Mouse (Mus musculus): Measurements from ENCODE around the gene Gm14862. TPM values are rescaled to one million over a fixed set of nuclear protein-coding genes. Genes with fewer than 3 reads are reported as not detected.

The Gm14862 gene
- polyA plus RNA-seq, 1 experiment = not detected

GRCm38 (mm10) chrX:9240737-9241591 lies 15.7 kb downstream of the Gm14862 start:
- Histone ChIP-seq H3K4me1 (ENCODE audit: control insufficient read depth, insufficient read depth, low read length) (no peaks in the 10 kb centered on the region), H3K27ac (ENCODE audit: insufficient read depth, low read depth, low read length) (no peak overlapping the region), H3K4me3 (ENCODE audit: insufficient read depth, low read depth, low read length) (no peak overlapping the region)
- WGBS = 62% methylated on average over 5 of the region's 5 CpGs
- no peak for TF ChIP-seq CTCF (IDR thresholded peaks at IDR 0.05; ENCODE audit: insufficient read depth, low read depth, low read length)
- no peak for TF ChIP-seq POLR2A (IDR thresholded peaks at IDR 0.05; ENCODE audit: insufficient read depth, low read depth, low read length)

- 74% methylated on average over 2 of the region's 2 CpGs for WGBS
- Histone ChIP-seq H3K4me1 (ENCODE audit: control insufficient read depth, insufficient read depth, low read length) (no peaks in the 10 kb centered on the region), H3K4me3 (ENCODE audit: insufficient read depth, low read depth, low read length) (no peak overlapping the region), H3K27ac (ENCODE audit: insufficient read depth, low read depth, low read length) (no peak overlapping the region)
- TF ChIP-seq POLR2A (IDR thresholded peaks at IDR 0.05; ENCODE audit: insufficient read depth, low read depth, low read length) (no peak), CTCF (IDR thresholded peaks at IDR 0.05; ENCODE audit: insufficient read depth, low read depth, low read length) (no peak)
Observed at GRCm38 (mm10) chrX:9227105-9227504, 29.6 kb downstream of the Gm14862 start.

- Histone ChIP-seq H3K4me3 (ENCODE audit: insufficient read depth, low read depth, low read length) (no peak overlapping the region), H3K4me1 (ENCODE audit: control insufficient read depth, insufficient read depth, low read length) (no peaks in the 10 kb centered on the region), H3K27ac (ENCODE audit: insufficient read depth, low read depth, low read length) (no peak overlapping the region)
- no peak for TF ChIP-seq CTCF (IDR thresholded peaks at IDR 0.05; ENCODE audit: insufficient read depth, low read depth, low read length)
- TF ChIP-seq POLR2A (IDR thresholded peaks at IDR 0.05; ENCODE audit: insufficient read depth, low read depth, low read length) = no peak
- WGBS = 67% methylated on average over 3 of the region's 3 CpGs
Observed at GRCm38 (mm10) chrX:9222412-9223221, 34.1 kb downstream of the Gm14862 start.

GRCm38 (mm10) chrX:9221736-9222135 lies 35.0 kb downstream of the Gm14862 start:
- no peak overlapping the region for H3K4me3 ChIP-seq (ENCODE audit: insufficient read depth, low read depth, low read length)
- 51% methylated on average over 4 of the region's 4 CpGs for WGBS
- no peak overlapping the region for H3K27ac ChIP-seq (ENCODE audit: insufficient read depth, low read depth, low read length)
- no peaks in the 10 kb centered on the region for H3K4me1 ChIP-seq (ENCODE audit: control insufficient read depth, insufficient read depth, low read length)
- no peak for TF ChIP-seq CTCF (IDR thresholded peaks at IDR 0.05; ENCODE audit: insufficient read depth, low read depth, low read length)
- TF ChIP-seq POLR2A (IDR thresholded peaks at IDR 0.05; ENCODE audit: insufficient read depth, low read depth, low read length) = no peak

GRCm38 (mm10) chrX:9221206-9221605 lies 35.5 kb downstream of the Gm14862 start:
- Histone ChIP-seq H3K4me1 (ENCODE audit: control insufficient read depth, insufficient read depth, low read length) (no peaks in the 10 kb centered on the region), H3K27ac (ENCODE audit: insufficient read depth, low read depth, low read length) (no peak overlapping the region), H3K4me3 (ENCODE audit: insufficient read depth, low read depth, low read length) (no peak overlapping the region)
- TF ChIP-seq CTCF (IDR thresholded peaks at IDR 0.05; ENCODE audit: insufficient read depth, low read depth, low read length) (no peak), POLR2A (IDR thresholded peaks at IDR 0.05; ENCODE audit: insufficient read depth, low read depth, low read length) (no peak)
- 25% methylated on average over 6 of the region's 6 CpGs for WGBS

GRCm38 (mm10) chrX:9219570-9219969 lies 37.1 kb downstream of the Gm14862 start:
- no peak for TF ChIP-seq POLR2A (IDR thresholded peaks at IDR 0.05; ENCODE audit: insufficient read depth, low read depth, low read length)
- TF ChIP-seq CTCF (IDR thresholded peaks at IDR 0.05; ENCODE audit: insufficient read depth, low read depth, low read length) = no peak
- Histone ChIP-seq H3K4me1 (ENCODE audit: control insufficient read depth, insufficient read depth, low read length) (no peaks in the 10 kb centered on the region), H3K27ac (ENCODE audit: insufficient read depth, low read depth, low read length) (no peak overlapping the region), H3K4me3 (ENCODE audit: insufficient read depth, low read depth, low read length) (no peak overlapping the region)
- WGBS = 90% methylated on average over 3 of the region's 3 CpGs

GRCm38 (mm10) chrX:9216244-9216643 lies 40.5 kb downstream of the Gm14862 start:
- no peak for TF ChIP-seq POLR2A (IDR thresholded peaks at IDR 0.05; ENCODE audit: insufficient read depth, low read depth, low read length)
- no peak for TF ChIP-seq CTCF (IDR thresholded peaks at IDR 0.05; ENCODE audit: insufficient read depth, low read depth, low read length)
- Histone ChIP-seq H3K4me3 (ENCODE audit: insufficient read depth, low read depth, low read length) (no peak overlapping the region), H3K27ac (ENCODE audit: insufficient read depth, low read depth, low read length) (no peak overlapping the region), H3K4me1 (ENCODE audit: control insufficient read depth, insufficient read depth, low read length) (no peaks in the 10 kb centered on the region)
- 95% methylated on average over 2 of the region's 2 CpGs for WGBS

GRCm38 (mm10) chrX:9205121-9205520 lies 51.6 kb downstream of the Gm14862 start:
- 72% methylated on average over 2 of the region's 2 CpGs for WGBS
- H3K4me1 ChIP-seq (ENCODE audit: control insufficient read depth, insufficient read depth, low read length) = peaks cover 5% of the 10 kb centered on the region
- H3K27ac ChIP-seq (ENCODE audit: insufficient read depth, low read depth, low read length) = no peak overlapping the region
- no peak for TF ChIP-seq POLR2A (IDR thresholded peaks at IDR 0.05; ENCODE audit: insufficient read depth, low read depth, low read length)
- no peak for TF ChIP-seq CTCF (IDR thresholded peaks at IDR 0.05; ENCODE audit: insufficient read depth, low read depth, low read length)
- no peak overlapping the region for H3K4me3 ChIP-seq (ENCODE audit: insufficient read depth, low read depth, low read length)

All from olfactory bulb, adult 2 months (tissue).